Mouse (Mus musculus) C2C12 (cell line): Measurements from ENCODE around the gene Emb.

Source experiments
- CEBPB ChIP-seq: IDR thresholded peaks from one replicate; pipeline ENCODE4 v1.6.1; 2011; ENCODE audit warnings: low read depth, mild to moderate bottlenecking, control low read depth, moderate library complexity
- CTCF ChIP-seq: IDR thresholded peaks from one replicate; pipeline ENCODE4 v1.5.1; 2011; ENCODE audit not compliant: control insufficient read depth, insufficient read depth, insufficient read length
- MAX ChIP-seq: IDR thresholded peaks from one replicate; pipeline ENCODE4 v1.6.1; 2011; ENCODE audit warnings: mild to moderate bottlenecking, control low read depth
- MYOD1 ChIP-seq: IDR thresholded peaks from one replicate; pipeline ENCODE4 v1.6.1; 2011; ENCODE audit warnings: low read depth; ENCODE audit not compliant: control insufficient read depth, insufficient read length
- MYOG ChIP-seq: IDR thresholded peaks from one replicate; pipeline ENCODE4 v1.6.1; 2011; ENCODE audit not compliant: control insufficient read depth, insufficient read length; ENCODE audit errors: extremely low read depth
- USF1 ChIP-seq: IDR thresholded peaks from one replicate; pipeline ENCODE4 v1.6.1; 2011; ENCODE audit warnings: low read depth, mild to moderate bottlenecking, control low read depth, moderate library complexity

DNA sequence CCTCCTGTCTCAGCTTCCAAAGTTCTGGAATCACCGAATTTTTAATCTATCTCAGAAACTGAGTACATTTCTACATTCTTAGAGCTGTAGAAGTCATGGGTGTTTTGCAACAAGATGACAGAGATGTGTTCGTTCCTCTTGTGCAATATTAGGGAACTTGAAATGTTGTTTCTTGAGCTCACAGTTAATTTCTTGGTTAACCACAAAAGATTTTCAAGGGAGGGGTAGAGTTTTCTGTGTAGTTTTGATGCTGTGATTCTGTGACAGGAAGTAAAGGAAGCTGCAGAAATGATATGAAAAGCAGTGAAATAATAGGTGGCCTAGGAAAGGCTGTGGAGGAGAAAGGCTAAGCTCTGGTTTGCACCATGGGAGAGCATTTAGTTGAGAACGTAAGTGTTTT, 33.7 kb downstream of the Emb start:
- TF ChIP-seq CTCF = no peak
- TF ChIP-seq MAX = no peak
- TF ChIP-seq MYOG = no peak
- no peak for TF ChIP-seq MYOD1
- TF ChIP-seq USF1 = no peak
- no peak for TF ChIP-seq CEBPB
